Mouse (Mus musculus): Measurements from ENCODE around the gene A830005F24Rik. TPM values are rescaled to one million over a fixed set of nuclear protein-coding genes. Genes with fewer than 3 reads are reported as not detected.
"Not testable (repeated sequence)": the region's sequence is repeated elsewhere in the genome, so short reads cannot be mapped to it uniquely, and the experiment has no call there.

The A830005F24Rik gene
- polyA plus RNA-seq, 1 experiment from 2014 or later, result 1.8 TPM

DNA sequence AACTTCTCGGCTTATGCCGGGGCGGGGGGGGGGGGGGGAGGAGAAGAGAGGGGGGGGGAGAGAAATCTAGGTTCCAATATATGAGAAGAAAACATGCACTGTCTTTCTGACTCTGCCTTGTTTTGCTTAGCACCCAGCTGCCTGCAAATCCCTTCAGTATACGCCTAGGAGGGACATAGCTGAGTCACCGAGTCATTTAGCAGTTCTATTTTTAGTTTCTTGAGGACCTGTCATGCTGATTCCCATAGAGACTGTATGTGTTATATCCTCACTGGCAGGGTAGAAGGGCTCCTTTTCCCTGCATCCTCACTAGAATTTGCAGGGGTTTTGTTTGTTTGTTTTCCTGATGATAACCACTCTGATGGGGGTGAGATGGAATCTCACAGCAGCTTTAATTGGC lies 20.2 kb upstream of the A830005F24Rik start:
- WGBS, result 56% methylated on average over 5 of the region's 5 CpGs
- H3K4me2 ChIP-seq, result no peak overlapping the region

DNA sequence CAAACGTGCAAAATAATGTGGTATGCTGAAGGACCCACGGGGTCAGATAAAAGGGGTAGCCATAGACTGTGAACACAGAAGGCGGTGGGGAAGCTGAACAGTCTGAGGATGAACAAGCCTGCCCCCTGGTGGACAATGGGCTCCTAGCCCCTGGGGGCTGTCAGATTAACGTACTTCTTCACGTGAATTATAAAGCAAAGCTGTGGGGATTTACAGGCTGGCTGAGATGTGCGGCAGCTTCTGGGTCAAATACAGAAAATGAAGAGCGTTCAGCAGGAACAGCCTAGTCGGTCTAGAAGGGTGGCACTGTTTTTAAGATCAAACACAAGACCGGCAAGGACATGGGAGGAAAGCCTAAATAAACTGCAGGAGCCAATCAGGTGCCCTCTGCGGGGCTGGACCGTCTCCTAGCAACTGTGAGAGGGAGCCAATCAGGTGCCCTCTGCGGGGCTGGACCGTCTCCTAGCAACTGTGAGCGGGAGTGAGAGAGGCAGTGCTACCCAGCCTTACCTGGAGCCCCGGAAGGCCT lies 15.6 kb upstream of the A830005F24Rik start:
- 19% methylated on average over 15 of the region's 15 CpGs for WGBS
- Histone ChIP-seq H3K27ac (ENCODE audit: low read depth) (no peak overlapping the region), H3K4me3 (ENCODE audit: low read depth, low read length) (no peak overlapping the region), H3K9ac (no peak overlapping the region), H3K4me1 (ENCODE audit: insufficient read depth) (no peaks in the 10 kb centered on the region), H3K9me3 (ENCODE audit: low read depth, low read length) (peaks cover 3% of the 10 kb centered on the region; the same call in 1 of the 2 replicates), H3K36me3 (ENCODE audit: insufficient read depth) (0 out of 2 replicates have a peak, but pooled peaks cover 7% of the 10 kb centered on the region), H3K27me3 (ENCODE audit: insufficient read depth, low read length) (no peaks in the 10 kb centered on the region), H3K4me2 (no peak overlapping the region)
- ATAC-seq (ENCODE audit: insufficient read depth), result peak; percentile 78
- DNase-seq, result peak; percentile 77
- peak; percentile 81 for TF ChIP-seq CTCF (IDR thresholded peaks at IDR 0.05; ENCODE audit: low read depth)

More for the DNA sequence above, 20.2 kb upstream of the A830005F24Rik start:
- TF ChIP-seq CTCF (IDR thresholded peaks at IDR 0.05; ENCODE audit: low read depth), result no peak
- DNase-seq (no peak), ATAC-seq (ENCODE audit: insufficient read depth) (no peak)
- H3K27ac ChIP-seq (ENCODE audit: low read depth), result no peak overlapping the region
- H3K9me3 ChIP-seq (ENCODE audit: low read depth, low read length), result peaks cover 3% of the 10 kb centered on the region; the same call in 1 of the 2 replicates
- no peaks in the 10 kb centered on the region for H3K4me1 ChIP-seq (ENCODE audit: insufficient read depth)
- H3K4me3 ChIP-seq (ENCODE audit: low read depth, low read length), result no peak overlapping the region
- H3K9ac ChIP-seq, result no peak overlapping the region
- H3K27me3 ChIP-seq (ENCODE audit: insufficient read depth, low read length), result no peaks in the 10 kb centered on the region
- H3K36me3 ChIP-seq (ENCODE audit: insufficient read depth), result peaks cover 32% of the 10 kb centered on the region

DNA sequence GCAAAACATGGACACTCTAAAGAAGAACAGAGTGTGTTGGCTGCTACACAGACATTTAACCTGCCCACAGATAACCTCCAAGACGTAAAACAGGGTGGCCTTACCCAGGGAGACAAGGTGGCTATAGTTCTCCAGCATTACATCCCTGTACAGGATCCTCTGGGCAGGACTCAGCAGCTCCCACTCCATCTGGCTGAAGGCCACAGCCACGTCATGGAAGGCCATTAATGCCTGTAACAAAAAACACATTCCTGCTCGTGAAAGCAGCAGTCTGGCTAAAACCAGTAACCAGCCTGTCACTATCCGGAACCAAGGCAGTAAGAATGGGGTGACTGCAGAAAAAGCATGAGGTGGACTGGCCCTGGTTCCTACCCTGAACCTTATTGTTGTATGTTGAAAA lies 14.7 kb upstream of the A830005F24Rik start:
- ATAC-seq (ENCODE audit: insufficient read depth), result peak; percentile 65

DNA sequence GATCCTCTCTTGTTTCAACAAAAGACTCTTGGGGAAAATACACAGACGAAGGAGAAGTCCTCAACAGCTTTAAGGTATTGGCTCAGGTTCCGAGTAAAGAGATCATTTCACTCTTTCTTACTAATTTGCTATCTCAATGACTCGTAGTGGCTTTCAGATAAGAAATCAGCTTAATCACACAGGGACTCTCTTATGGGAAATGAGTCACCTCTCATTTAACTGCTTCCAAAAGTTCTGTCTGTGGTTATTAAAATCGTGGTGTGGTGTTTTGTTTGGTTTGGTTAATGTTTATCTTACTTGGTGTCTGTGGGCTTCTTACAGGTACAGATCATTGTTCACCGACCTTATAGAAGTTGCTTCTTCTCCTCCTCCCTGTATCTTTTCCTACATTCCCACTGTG lies 10.9 kb upstream of the A830005F24Rik start:
- DNase-seq (no peak), ATAC-seq (ENCODE audit: insufficient read depth) (no peak)
- TF ChIP-seq CTCF (IDR thresholded peaks at IDR 0.05; ENCODE audit: low read depth), result no peak
- WGBS, result 70% methylated on average over 5 of the region's 5 CpGs
- Histone ChIP-seq H3K27ac (ENCODE audit: low read depth) (no peak overlapping the region), H3K9me3 (ENCODE audit: low read depth, low read length) (no peaks in the 10 kb centered on the region), H3K9ac (no peak overlapping the region), H3K4me2 (no peak overlapping the region), H3K36me3 (ENCODE audit: insufficient read depth) (peaks cover 25% of the 10 kb centered on the region), H3K27me3 (ENCODE audit: insufficient read depth, low read length) (no peaks in the 10 kb centered on the region), H3K4me1 (ENCODE audit: insufficient read depth) (no peaks in the 10 kb centered on the region), H3K4me3 (ENCODE audit: low read depth, low read length) (no peak overlapping the region)

More for the DNA sequence above, 14.7 kb upstream of the A830005F24Rik start:
- Histone ChIP-seq H3K27me3 (ENCODE audit: insufficient read depth, low read length) (no peaks in the 10 kb centered on the region), H3K36me3 (ENCODE audit: insufficient read depth) (0 out of 2 replicates have a peak, but pooled peaks cover 10% of the 10 kb centered on the region), H3K9me3 (ENCODE audit: low read depth, low read length) (peaks cover 3% of the 10 kb centered on the region; the same call in 1 of the 2 replicates), H3K4me2 (no peak overlapping the region), H3K4me1 (ENCODE audit: insufficient read depth) (no peaks in the 10 kb centered on the region), H3K9ac (no peak overlapping the region), H3K4me3 (ENCODE audit: low read depth, low read length) (no peak overlapping the region), H3K27ac (ENCODE audit: low read depth) (no peak overlapping the region)
- no peak for TF ChIP-seq CTCF (IDR thresholded peaks at IDR 0.05; ENCODE audit: low read depth)
- 54% methylated on average over 4 of the region's 4 CpGs for WGBS
- peak; percentile 81 for DNase-seq

DNA sequence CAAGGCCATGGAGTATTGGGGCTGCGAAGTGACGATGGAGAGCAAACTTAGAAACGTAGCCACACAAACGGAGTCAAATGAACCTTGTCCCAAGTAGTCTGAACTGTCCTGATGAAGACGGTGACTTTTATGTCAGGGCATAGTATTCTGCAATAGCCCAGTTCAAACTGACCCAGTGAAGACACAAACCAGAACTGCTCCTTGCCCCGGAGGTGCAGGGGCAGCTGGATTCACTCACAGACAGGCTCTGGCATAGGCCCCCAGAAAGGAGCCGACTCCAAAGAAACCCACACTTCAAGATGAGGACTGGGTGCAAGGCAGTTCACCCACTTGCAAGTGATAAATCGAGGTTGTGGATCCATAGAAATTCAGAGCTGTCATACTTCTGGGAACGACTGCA lies 4.7 kb upstream of the A830005F24Rik start:
- Histone ChIP-seq H3K4me2 (no peak overlapping the region), H3K9me3 (ENCODE audit: low read depth, low read length) (no peaks in the 10 kb centered on the region), H3K9ac (no peak overlapping the region), H3K36me3 (ENCODE audit: insufficient read depth) (peaks cover 20% of the 10 kb centered on the region), H3K4me3 (ENCODE audit: low read depth, low read length) (no peak overlapping the region), H3K27me3 (ENCODE audit: insufficient read depth, low read length) (no peaks in the 10 kb centered on the region), H3K4me1 (ENCODE audit: insufficient read depth) (no peaks in the 10 kb centered on the region), H3K27ac (ENCODE audit: low read depth) (no peak overlapping the region)
- no peak for TF ChIP-seq CTCF (IDR thresholded peaks at IDR 0.05; ENCODE audit: low read depth)
- DNase-seq (no peak), ATAC-seq (ENCODE audit: insufficient read depth) (no peak)
- WGBS, result 68% methylated on average over 9 of the region's 9 CpGs

DNA sequence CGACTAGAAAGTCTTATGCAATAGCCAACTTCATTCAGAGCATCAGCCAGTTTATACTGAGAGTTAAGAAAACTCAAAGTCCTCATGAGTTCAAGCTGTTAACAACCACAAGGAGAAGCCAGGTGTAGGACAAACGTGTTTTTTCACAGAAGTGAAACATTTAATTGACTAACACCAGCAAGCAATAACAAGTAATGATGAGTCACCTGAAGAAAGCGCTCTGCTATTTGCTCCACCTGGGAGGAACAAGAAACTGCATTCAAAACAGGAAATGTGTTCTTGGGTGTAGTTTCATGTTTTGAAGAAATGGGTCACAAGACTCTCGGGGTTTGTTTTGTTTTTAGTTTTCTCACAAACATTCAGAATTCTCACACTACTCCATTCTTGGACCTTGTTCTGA lies 2.5 kb downstream of the A830005F24Rik start:
- no peak overlapping the region for H3K4me3 ChIP-seq (ENCODE audit: low read depth, low read length)
- no peaks in the 10 kb centered on the region for H3K9me3 ChIP-seq (ENCODE audit: low read depth, low read length)
- no peak overlapping the region for H3K9ac ChIP-seq
- H3K27me3 ChIP-seq (ENCODE audit: insufficient read depth, low read length), result no peaks in the 10 kb centered on the region
- no peak overlapping the region for H3K27ac ChIP-seq (ENCODE audit: low read depth)
- no peaks in the 10 kb centered on the region for H3K4me1 ChIP-seq (ENCODE audit: insufficient read depth)
- no peak for TF ChIP-seq CTCF (IDR thresholded peaks at IDR 0.05; ENCODE audit: low read depth)
- no peak overlapping the region for H3K4me2 ChIP-seq
- DNase-seq (no peak), ATAC-seq (ENCODE audit: insufficient read depth) (no peak)
- 74% methylated on average over 4 of the region's 4 CpGs for WGBS
- H3K36me3 ChIP-seq (ENCODE audit: insufficient read depth), result no peaks in the 10 kb centered on the region

DNA sequence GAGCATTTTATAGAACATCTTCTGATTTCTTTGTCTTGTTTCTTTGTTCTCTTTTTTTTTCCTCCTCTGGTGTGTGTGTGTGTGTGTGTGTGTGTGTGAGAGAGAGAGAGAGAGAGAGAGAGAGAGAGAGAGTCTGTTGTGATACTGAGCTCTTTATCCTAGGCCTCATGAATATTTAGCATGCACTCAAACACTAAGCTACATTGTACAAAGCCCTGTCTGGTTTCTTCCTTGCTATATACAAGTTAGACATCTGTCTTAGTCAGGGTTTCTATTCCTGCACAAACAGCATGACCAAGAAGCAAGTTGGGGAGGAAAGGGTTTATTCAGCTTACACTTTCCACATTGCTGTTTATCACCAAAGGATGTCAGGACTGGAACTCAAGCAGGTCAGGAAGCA lies 5.8 kb downstream of the A830005F24Rik start:
- not testable (repeated sequence) for H3K4me3 ChIP-seq (ENCODE audit: low read depth, low read length); ATAC-seq (ENCODE audit: insufficient read depth); H3K36me3 ChIP-seq (ENCODE audit: insufficient read depth); H3K4me2 ChIP-seq; H3K27ac ChIP-seq (ENCODE audit: low read depth); H3K27me3 ChIP-seq (ENCODE audit: insufficient read depth, low read length); DNase-seq; H3K9me3 ChIP-seq (ENCODE audit: low read depth, low read length); H3K9ac ChIP-seq; H3K4me1 ChIP-seq (ENCODE audit: insufficient read depth)

Data from lung, embryonic 14.5 days (tissue).